Mouse (Mus musculus) adrenal gland, postnatal 4 days (tissue): Measurements from ENCODE around the gene Map3k6. TPM values are rescaled to one million over a fixed set of nuclear protein-coding genes. Genes with fewer than 3 reads are reported as not detected.

ENCODE experiments used
- DNase-seq, 2 experiments: peaks; one replicate each; pipeline ENCODE4 v3.0.0; 2021 to 2022; ENCODE audit warnings: low spot score in 2 of 2, mixed read lengths in 2 of 2
- long read RNA-seq, 2 experiments: library from polyadenylated mRNA; stranded (forward); transcript quantifications; one replicate each; pipeline ENCODE4 v2.0.0; 2021
- total RNA-seq, 2 experiments: library from RNA; stranded (reverse); gene quantifications; 2 replicates each; pipeline ENCODE4 v1.2.3; 2021

Map3k6 gene
- total RNA-seq, result 10 to 100 TPM; 24.8 to 25.2 TPM
- long read RNA-seq, experiment 1, full-length matches to known transcripts, result 4 of 11 reads
- long read RNA-seq, experiment 1, partial matches to known transcripts, result 3 of 11 reads
- long read RNA-seq, experiment 1, other reads (novel, unspliced or antisense), result 4 of 11 reads
- long read RNA-seq, experiment 2, full-length matches to known transcripts, result 8 of 29 reads
- long read RNA-seq, experiment 2, partial matches to known transcripts, result 12 of 29 reads
- long read RNA-seq, experiment 2, other reads (novel, unspliced or antisense), result 9 of 29 reads

- peak; percentile 53 to 69 for DNase-seq
Observed at GRCm38 (mm10) chr4:133240490-133240921, at the start of gene Map3k6. Gene Map3k6 (plus strand): TSS chr4:133240818.

DNA sequence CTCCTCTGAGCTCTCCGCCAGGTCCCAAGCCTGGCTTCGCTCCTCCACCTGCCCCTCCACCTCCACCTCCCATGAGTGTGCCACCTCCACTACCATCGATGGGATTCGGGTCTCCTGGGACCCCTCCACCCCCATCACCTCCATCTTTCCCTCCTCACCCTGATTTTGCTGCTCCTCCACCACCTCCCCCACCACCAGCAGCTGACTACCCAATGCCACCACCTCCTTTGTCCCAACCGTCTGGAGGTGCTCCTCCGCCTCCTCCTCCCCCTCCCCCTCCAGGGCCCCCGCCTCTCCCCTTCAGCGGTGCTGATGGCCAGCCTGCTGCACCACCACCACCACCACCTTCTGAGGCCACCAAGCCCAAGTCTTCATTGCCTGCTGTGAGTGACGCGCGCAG is 46.1 kb upstream of the Map3k6 start:
- no peak for DNase-seq

DNA sequence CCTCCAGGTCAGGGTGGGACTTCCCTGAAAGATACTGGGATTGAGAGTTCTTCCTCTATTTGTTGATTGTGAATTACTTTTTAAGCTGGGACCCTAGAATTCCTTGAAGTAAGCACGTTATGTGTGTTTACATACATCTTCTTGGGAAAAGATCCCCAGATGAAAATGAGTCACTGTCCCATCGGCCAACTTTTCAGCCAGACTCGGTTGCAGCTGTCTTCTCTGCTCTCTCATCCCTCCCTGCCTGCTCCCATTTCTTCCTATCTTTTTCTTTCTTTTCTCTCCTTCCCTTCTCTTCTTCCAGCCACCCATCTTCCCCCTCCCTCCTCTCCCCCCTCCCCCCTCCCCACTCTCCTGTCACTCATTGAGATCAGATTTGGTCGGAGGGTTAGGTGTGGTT is 45.6 kb upstream of the Map3k6 start:
- no peak for DNase-seq

DNA sequence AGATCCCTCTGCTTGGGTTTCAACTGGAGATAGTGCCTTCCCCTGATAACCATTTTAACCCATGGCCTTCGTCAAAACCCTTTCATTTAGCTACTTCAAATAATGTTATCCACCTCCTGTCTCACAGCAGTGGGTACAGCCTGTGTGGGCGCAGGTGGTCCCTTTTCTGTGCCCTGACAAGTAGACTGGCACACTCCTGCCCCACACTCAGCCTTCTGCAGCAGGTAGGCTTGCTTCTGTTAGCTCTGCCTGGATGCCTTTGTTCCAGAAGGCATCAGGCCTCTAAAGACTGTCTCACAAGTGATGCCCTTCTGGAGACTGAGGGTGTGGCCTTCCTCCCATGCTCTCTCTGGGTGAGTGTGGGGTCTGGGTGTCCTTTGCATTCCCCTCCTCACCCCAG is 44.5 kb upstream of the Map3k6 start:
- DNase-seq, result no peak

GRCm38 (mm10) chr4:133196852-133197251 is 43.8 kb upstream of the Map3k6 start:
- DNase-seq, result no peak

GRCm38 (mm10) chr4:133197355-133197754 is 43.3 kb upstream of the Map3k6 start:
- no peak for DNase-seq

DNA sequence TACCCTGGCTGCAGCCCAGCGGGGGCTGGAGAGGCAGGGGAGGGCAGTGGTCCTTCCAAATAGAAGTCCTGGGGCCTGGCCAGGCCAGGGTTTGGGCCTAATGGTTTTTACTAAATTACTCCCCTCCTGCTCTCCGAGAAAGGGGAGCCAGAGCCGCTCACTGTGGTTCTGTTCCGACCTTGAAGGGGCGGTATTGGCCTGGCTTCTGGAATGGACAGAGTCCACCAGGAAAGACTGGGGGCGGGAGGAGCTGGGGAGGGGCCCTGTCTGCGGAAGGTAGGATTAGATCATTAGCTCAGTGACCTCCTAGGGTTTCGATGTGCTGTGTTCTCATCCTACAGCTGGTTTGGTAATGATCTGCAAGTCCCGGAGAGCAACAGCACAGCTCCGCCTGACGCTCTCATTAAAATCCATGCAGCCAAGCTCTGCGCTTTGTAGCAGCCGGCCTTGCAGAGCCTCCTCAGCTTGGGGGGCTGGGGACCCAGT is 42.8 kb upstream of the Map3k6 start:
- no peak for DNase-seq

DNA sequence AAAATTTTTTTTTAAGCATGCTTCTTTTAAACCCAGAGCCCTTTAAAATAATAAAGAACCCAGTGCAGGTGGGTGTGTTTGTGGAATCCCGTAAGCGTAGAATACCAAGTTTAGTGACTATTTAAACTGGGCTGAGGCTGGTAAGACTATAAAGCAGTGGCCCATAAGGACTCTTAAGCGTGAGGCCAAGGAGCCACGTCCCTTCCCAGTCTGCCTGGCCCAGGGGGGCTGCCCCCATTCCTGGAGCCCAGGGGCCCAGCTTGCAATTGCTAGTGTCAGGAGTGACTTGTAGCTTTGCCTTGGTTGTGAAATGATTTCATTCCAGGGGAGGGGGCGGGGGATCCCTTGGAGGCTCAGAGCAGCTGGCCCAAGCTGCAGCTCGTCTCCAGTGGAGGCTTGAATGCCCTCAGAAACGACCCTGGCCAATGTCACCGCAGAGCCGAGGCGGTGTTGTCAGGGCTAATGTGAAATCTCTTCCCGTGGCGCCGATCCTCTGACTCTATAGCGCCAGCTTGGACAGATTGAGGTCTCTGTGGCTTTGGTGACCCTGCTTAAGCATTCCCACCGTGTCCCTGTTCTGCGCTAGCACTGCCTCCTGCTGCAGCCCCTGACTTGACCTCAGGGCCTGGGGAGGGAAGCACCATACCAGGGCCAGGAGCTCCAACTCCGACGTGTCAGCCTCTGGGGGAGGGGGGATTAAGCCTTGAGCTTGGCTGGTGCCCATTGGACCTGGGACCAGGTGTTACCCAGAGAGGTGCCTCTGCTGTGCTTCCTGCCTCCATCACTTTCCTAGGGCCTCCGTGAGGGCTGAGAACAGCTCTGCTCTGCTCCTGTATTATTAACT is 42.1 kb upstream of the Map3k6 start:
- no peak for DNase-seq

DNA sequence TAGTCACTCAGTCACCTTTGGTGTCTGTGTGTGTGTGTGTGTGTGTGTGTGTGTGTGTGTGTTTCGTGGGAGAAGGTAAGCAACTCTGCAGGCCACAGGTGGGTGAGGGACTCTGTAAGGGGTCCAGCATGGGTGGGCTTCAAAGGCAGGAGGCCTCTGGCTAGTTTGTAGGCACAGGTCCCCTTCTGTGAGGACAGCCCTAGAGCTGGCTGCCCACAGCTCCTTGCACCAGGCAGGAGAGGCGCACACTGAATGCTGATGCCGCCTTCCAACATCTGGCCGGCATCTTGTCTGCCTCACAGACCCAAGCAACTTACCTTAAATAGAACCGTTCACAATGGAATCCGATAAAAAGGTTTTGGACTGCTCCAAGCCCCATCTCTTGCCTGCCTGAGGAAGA is 40.9 kb upstream of the Map3k6 start:
- DNase-seq, result no peak

GRCm38 (mm10) chr4:133200343-133200742 is 40.3 kb upstream of the Map3k6 start:
- peak in 1 of 2 experiments; percentile 26 for DNase-seq

- DNase-seq, result peak in 1 of 2 experiments; percentile 57
Observed at GRCm38 (mm10) chr4:133201006-133201771, 39.4 kb upstream of the Map3k6 start.

DNA sequence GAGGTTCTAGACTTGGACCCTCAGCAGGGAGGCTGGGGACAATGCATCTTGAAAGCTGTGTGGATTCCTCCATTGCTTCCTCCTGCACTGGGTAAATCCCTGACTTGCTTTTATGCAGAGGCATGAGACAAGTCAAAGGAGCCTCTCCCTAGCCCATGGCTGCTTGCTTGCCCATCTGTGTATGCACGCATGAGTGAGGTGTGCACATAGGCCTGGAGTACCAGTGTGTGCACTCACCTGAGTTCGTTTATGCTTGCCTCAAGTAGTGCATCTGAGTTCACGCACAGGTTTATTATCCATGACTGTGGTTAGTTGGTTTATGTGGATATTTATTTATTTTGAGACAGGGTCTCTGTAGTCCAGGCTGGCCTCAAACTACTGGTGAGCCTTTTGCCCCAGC is 38.4 kb upstream of the Map3k6 start:
- no peak for DNase-seq

DNA sequence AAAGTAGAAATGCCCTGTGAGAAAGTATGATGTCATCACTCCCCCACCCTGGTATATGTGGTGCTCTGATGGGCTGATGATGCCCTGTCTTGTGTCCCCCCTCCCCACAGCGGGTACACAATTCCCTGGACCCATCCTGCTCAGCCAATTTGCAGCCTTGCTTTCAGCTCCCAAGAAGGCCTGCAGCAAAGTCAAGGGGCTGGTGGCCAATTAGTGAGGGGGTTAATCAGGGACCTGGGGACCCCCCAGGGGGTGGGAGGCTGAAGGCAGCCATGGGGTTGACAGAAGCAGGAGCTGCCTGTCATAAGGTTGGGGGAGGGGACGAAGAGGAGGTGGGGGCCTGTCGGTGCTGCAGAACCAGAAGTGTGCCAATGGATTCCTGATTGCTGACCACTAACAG is 37.0 kb upstream of the Map3k6 start:
- no peak for DNase-seq

- no peak for DNase-seq
Observed at GRCm38 (mm10) chr4:133204379-133204778, 36.2 kb upstream of the Map3k6 start.

DNA sequence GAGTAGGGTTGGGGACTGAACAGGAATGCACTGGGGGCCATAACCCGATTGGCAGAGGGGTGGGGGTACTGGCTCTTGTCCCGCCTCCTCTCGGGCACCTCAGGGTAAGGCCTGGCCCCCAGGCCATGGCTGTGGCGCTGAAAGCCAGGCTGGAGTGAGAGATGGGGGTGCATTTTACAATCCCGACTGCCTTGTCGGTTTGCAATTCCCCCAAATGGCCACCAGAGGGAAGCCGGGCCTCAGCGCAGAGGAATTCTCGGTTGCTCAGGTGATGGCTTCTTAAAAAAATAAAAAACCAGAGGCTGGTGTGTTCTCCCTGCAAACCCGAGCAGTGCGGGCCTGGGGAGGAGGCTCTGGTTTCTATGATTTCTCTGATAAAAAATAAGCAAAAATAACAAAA is 31.3 kb upstream of the Map3k6 start:
- DNase-seq, result peak in 1 of 2 experiments; percentile 31

GRCm38 (mm10) chr4:133210023-133210787 is 30.4 kb upstream of the Map3k6 start:
- DNase-seq, result no peak

DNA sequence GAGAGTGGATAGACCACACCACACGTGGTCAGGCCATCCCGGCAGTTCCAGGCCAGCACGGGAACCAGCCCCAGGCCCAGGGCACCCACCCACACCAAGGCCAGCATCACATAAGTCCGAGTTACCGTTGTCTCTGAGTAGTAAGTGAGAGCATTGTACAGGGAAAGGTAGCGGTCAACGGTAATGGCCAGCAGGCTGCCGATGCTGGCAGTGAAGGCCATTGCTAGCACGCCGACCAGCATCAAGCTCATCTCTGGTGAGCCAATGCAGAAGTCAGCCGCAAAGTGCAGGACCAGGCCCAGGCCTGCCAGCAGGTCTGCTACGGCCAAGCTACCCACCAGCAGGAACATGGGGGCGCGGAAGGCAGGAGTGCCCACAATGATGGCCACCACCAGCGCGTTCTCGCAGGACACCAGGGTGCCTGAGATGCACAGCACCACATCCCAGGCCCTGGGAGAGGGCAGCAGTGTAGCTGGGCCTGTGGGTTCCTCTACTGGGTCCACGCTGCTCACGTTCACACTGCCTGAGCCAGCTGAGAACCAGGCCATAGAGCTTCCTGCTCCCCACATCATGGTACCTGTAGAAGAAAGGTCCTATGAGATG is 29.7 kb upstream of the Map3k6 start:
- DNase-seq, result no peak

DNA sequence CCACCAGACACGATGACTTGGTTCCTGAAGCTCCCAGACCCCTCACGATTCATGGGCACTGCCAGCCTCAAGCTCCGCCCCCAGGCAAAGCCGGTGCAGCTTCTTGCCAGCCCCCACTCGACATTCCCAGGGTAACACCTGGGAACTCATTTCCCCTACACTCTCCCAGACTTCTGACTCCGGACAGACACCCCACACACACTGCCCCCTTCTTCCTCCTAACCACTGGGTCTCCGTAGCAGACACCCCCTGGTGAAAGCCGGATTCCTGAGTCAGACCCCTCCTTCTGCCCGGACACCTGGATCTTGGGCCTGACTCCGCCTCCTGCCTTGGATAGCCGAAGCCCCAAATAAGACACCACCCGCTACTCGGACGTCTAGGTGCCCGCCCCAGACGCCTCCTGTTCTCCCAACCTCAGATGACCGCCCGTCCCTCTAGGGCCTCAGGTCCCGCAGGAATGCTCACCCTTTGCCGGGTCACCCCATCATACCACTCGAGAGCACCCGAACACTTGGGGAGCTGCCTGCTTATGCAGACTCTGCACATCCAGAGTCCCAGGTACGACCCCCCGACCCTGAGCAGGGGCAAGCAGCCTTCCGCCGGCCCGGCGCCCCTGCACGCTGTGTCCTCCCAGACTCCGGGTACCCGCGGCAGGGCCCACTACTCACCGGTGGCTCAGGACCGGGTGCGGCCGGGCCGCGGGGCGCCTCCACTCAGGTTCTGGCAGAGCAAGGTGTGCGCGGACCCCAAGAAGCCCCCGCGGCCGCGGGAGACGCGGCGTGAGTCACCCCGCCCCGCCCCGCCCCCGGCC is 28.7 kb upstream of the Map3k6 start, which contains the start of the genes Cd164l2 and Gpr3:
Cd164l2 (plus strand) TSS at position 381 of the 811 bp plus-strand sequence.
Gpr3 (minus strand) TSS at position 786 of the 811 bp plus-strand sequence.
- DNase-seq, result no peak

GRCm38 (mm10) chr4:133212562-133213267 is 27.9 kb upstream of the Map3k6 start:
- DNase-seq, result peak in 1 of 2 experiments; percentile 54
